Mouse (Mus musculus) liver, embryonic 14.5 days (tissue): ENCODE measurements around the gene Gm49395. TPM values are rescaled to one million over a fixed set of nuclear protein-coding genes. Genes with fewer than 3 reads are reported as not detected.

Experiments used
- ATAC-seq: fragments of 200-750 bp; cut with Nextera tagmentation; 2 replicates; pipeline ENCODE4 v1.8.0; 2017; ENCODE audit warnings: moderate number of reproducible peaks, mild to moderate bottlenecking, moderate library complexity; ENCODE audit not compliant: insufficient read depth
- DNase-seq, 3 experiments: peaks; one replicate each; pipeline ENCODE4 v3.0.0-alpha.2; 2012 to 2013; ENCODE audit warnings: low read depth in 3 of 3, low spot score in 3 of 3
- H3K27ac ChIP-seq: fragments of 300-500 bp; sonication (generic); 2 replicates; pipeline ENCODE4 v1.5.1; 2014; ENCODE audit warnings: moderate library complexity, mild to moderate bottlenecking, control low read depth, inconsistent platforms
- H3K27me3 ChIP-seq: fragments of 300-500 bp; sonication (generic); 2 replicates; pipeline ENCODE4 v1.6.1; 2014; ENCODE audit warnings: mild to moderate bottlenecking, low read length, moderate library complexity; ENCODE audit not compliant: control insufficient read depth, insufficient read depth
- H3K36me3 ChIP-seq: fragments of 300-500 bp; sonication (generic); replicated peaks from 2 replicates; pipeline ENCODE4 v1.6.1; 2014; ENCODE audit warnings: low read depth; ENCODE audit not compliant: control insufficient read depth, insufficient read depth
- H3K4me1 ChIP-seq, 2 experiments: fragments of 200-500 bp in 1 of 2; fragments of 300-500 bp in 1 of 2; sonication (generic) in 1 of 2; replicated peaks; 2 replicates each; pipeline ENCODE4 v1.6.1; 2012 to 2014; ENCODE audit warnings: antibody characterized with exemption in 1 of 2, inconsistent platforms in 1 of 2, low read length in 1 of 2; ENCODE audit not compliant: control insufficient read depth in 2 of 2, insufficient read depth in 2 of 2
- H3K4me2 ChIP-seq: fragments of 300-500 bp; sonication (generic); 2 replicates; pipeline ENCODE4 v1.6.1; 2014; ENCODE audit warnings: low read depth, mild to moderate bottlenecking, control low read depth, moderate library complexity
- H3K4me3 ChIP-seq, 2 experiments: fragments of 200-500 bp in 1 of 2; fragments of 300-500 bp in 1 of 2; sonication (generic) in 1 of 2; 2 replicates each; pipeline ENCODE4 v1.5.1; 2012 to 2014; ENCODE audit warnings: low read depth in 2 of 2, low read length in 2 of 2, mild to moderate bottlenecking in 2 of 2, control low read depth in 1 of 2, inconsistent platforms in 1 of 2, moderate library complexity in 1 of 2; ENCODE audit not compliant: insufficient read depth in 1 of 2
- H3K9ac ChIP-seq: fragments of 300-500 bp; sonication (generic); replicated peaks from 2 replicates; pipeline ENCODE4 v1.6.1; 2014; ENCODE audit warnings: mild to moderate bottlenecking, control low read depth, moderate library complexity
- H3K9me3 ChIP-seq: fragments of 300-500 bp; sonication (generic); 2 replicates; pipeline ENCODE4 v1.6.1; 2016; ENCODE audit warnings: low read length, mixed read lengths; ENCODE audit not compliant: control insufficient read depth
- CTCF ChIP-seq: IDR thresholded peaks from 2 replicates; pipeline ENCODE4 v1.5.1; 2016; ENCODE audit warnings: antibody characterized with exemption, low read depth, control low read depth
- EP300 ChIP-seq: IDR thresholded peaks from 2 replicates; pipeline ENCODE4 v1.6.1; 2016; ENCODE audit warnings: antibody characterized with exemption, low read depth
- WGBS: fragments of 180-500 bp; shearing (Covaris S2); extraction: QIAGEN DNeasy Blood & Tissue Kit; methylation state at CpG from one replicate; pipeline ENCODE4 v1.1.7; 2014; ENCODE audit not compliant: insufficient replicate concordance; 5-methylcytosine and 5-hydroxymethylcytosine counted together
- polyA plus RNA-seq, 2 experiments: library from polyadenylated mRNA; depleted of rRNA in 1 of 2; stranded (reverse) in 1 of 2; unstranded in 1 of 2; fragments of >200 nt; fragmentation: Nextera tagmentation in 1 of 2; extraction: Ambion mirVana in 1 of 2; gene quantifications; 2 replicates each; pipeline versions ENCODE4 v1.2.1 to v1.2.3; 2012 to 2014

Gm49395 gene
- polyA plus RNA-seq, 2 experiments: 0.58 to 3.2 TPM

DNA sequence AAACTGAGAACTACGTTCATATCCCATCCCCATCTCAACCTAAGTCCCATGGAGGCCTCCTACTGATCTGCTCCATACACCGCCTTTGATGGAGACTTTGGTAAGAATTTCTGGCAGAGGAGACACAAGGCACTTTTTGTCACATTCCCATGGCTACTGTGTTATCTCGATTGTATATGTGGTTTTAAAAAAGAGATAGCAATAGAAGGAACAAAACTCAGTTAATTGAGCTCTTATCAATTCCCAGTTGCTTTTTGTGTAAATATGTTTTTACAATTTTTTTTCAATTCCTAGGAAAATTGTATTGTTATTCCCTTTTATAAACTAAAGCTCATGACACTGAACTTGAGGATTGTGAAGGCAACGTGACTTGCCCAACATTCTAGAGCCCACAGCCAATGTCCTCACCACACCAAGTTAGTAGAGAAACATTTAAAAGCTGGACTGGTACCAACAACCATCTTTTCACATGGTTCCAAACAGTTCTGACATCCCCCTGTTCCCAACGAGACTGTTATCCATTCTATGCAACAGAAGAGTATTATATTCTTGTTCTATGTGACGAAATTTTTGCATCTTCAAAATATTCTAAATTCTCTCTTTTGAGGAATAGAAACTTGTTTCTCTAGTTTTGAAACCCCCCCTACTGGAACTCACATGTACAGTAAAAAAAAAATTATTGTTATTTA is 22.6 kb downstream of the Gm49395 start:
- TF ChIP-seq EP300 (no peak), CTCF (no peak)
- 0 out of 4 replicates have a peak, but pooled peaks cover 0 to 2% of the 10 kb centered on the region in 2 experiments for H3K4me1 ChIP-seq
- WGBS: 49% methylated on average over 6 of the region's 6 CpGs
- H3K4me2 ChIP-seq: no peak overlapping the region
- no peak overlapping the region for H3K27ac ChIP-seq
- no peaks in the 10 kb centered on the region for H3K36me3 ChIP-seq
- H3K9me3 ChIP-seq: no peaks in the 10 kb centered on the region
- no peak for ATAC-seq
- H3K4me3 ChIP-seq: no peak overlapping the region
- DNase-seq: no peak
- H3K27me3 ChIP-seq: no peaks in the 10 kb centered on the region
- H3K9ac ChIP-seq: no peak overlapping the region

DNA sequence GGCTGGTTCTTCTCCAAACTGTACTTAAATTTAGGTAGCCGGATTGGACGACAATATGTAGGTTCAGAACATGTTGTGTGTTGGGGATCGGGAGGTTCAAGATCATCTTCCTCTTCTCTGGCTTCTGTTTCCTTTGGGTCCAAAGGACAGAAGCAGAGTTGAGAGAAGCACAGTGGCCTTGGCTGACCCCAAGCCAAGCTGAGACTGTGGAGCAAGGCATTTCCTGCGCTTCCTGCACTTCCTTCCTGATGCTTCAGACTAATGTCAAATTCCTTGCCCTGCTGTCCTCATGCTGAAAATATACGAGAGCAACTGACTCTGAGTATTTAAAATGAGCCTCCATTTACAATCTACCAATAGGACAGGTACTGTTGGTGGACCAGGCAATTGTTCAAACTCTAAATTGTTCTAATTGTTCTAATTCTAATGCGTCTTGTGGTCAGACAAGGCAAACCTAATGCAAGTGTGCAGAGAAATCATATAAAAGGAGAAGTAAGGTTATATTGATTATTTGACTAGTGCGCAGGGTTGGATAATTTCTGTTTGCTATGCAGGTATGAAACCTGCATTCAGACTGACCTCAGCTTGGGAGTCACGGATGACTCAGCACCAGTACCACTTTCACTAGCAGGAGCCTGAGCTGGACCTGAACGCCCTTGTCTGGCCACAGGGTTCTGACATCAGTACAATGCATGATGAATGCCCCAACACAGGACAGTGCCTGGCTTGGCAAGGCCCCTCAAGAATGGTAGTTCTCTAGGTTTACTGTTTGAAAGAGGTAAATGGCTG is 24.2 kb downstream of the Gm49395 start:
- ATAC-seq (no peak), DNase-seq (no peak)
- no peak overlapping the region for H3K27ac ChIP-seq
- TF ChIP-seq CTCF: no peak
- TF ChIP-seq EP300: no peak
- no peaks in the 10 kb centered on the region for H3K36me3 ChIP-seq
- 28% methylated on average over 9 of the region's 9 CpGs for WGBS
- H3K4me1 ChIP-seq: 0 out of 4 replicates have a peak, but pooled peaks cover 0 to 2% of the 10 kb centered on the region in 2 experiments
- no peaks in the 10 kb centered on the region for H3K27me3 ChIP-seq
- H3K9me3 ChIP-seq: no peaks in the 10 kb centered on the region
- H3K4me3 ChIP-seq: no peak overlapping the region
- no peak overlapping the region for H3K4me2 ChIP-seq
- no peak overlapping the region for H3K9ac ChIP-seq

- H3K36me3 ChIP-seq: no peaks in the 10 kb centered on the region
- H3K9ac ChIP-seq: no peak overlapping the region
- H3K27me3 ChIP-seq: no peaks in the 10 kb centered on the region
- no peak overlapping the region for H3K4me2 ChIP-seq
- no peak overlapping the region for H3K4me3 ChIP-seq
- H3K9me3 ChIP-seq: no peaks in the 10 kb centered on the region
- ATAC-seq: no peak
- 77% methylated on average over 6 of the region's 6 CpGs for WGBS
- DNase-seq: no peak
- H3K27ac ChIP-seq: no peak overlapping the region
- H3K4me1 ChIP-seq: no peaks in the 10 kb centered on the region
- TF ChIP-seq EP300 (no peak), CTCF (no peak)
Measured at GRCm38 (mm10) chr13:115072386-115072785, 29.3 kb downstream of the Gm49395 start.

- no peaks in the 10 kb centered on the region for H3K36me3 ChIP-seq
- TF ChIP-seq EP300 (no peak), CTCF (no peak)
- no peak overlapping the region for H3K4me3 ChIP-seq
- no peak overlapping the region for H3K27ac ChIP-seq
- ATAC-seq (no peak), DNase-seq (no peak)
- H3K27me3 ChIP-seq: no peaks in the 10 kb centered on the region
- 58% methylated on average over 3 of the region's 3 CpGs for WGBS
- no peak overlapping the region for H3K9ac ChIP-seq
- no peaks in the 10 kb centered on the region for H3K9me3 ChIP-seq
- H3K4me1 ChIP-seq: no peaks in the 10 kb centered on the region
- H3K4me2 ChIP-seq: no peak overlapping the region
Measured at GRCm38 (mm10) chr13:115071431-115071830, 30.3 kb downstream of the Gm49395 start.

DNA sequence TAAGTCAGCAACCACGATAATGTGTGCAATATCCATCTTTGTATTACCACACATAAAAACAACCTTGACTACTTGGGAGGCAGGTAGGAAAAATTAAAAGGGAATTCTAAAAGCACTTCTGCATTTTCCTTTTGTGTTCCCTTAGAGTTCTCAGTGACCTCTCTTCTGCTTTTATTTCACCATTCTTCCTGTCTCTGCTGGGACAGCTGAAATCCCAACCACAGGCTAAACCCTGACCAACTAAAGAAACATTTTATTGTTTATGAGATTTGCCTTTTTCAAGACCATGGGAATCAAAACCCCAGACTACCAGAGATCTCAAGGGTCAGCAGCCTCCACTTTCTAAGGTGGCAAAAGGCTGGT is 33.8 kb downstream of the Gm49395 start:
- no peak for ATAC-seq
- Histone ChIP-seq H3K4me2 (no peak overlapping the region), H3K9me3 (no peaks in the 10 kb centered on the region), H3K27ac (no peak overlapping the region), H3K27me3 (no peaks in the 10 kb centered on the region), H3K4me1 (no peaks in the 10 kb centered on the region), H3K4me3 (no peak overlapping the region), H3K9ac (no peak overlapping the region), H3K36me3 (no peaks in the 10 kb centered on the region)
- 60% methylated on average over 1 of the region's 1 CpGs for WGBS
- TF ChIP-seq EP300: no peak
- no peak for TF ChIP-seq CTCF
- DNase-seq: no peak
